Mouse (Mus musculus) embryonic facial prominence, embryonic 11.5 days (tissue): ENCODE measurements around the gene Syde2. TPM values are rescaled to one million over a fixed set of nuclear protein-coding genes. Genes with fewer than 3 reads are reported as not detected.

Experiments used
- ATAC-seq: fragments of 200-750 bp; cut with Nextera tagmentation; replicated peaks from 2 replicates; pipeline ENCODE4 v1.8.0; 2017; ENCODE audit warnings: low read depth; ENCODE audit not compliant: insufficient number of reproducible peaks, low FRiP score, low TSS enrichment
- DNase-seq: peaks from one replicate; pipeline ENCODE4 v3.0.0-alpha.2; 2015; ENCODE audit warnings: low spot score
- H3K27ac ChIP-seq: fragments of 300-500 bp; sonication (generic); replicated peaks from 2 replicates; pipeline ENCODE4 v1.5.1; 2014; ENCODE audit warnings: mild to moderate bottlenecking, low read depth, low read length, control low read depth
- H3K27me3 ChIP-seq: fragments of 300-500 bp; sonication (generic); 2 replicates; pipeline ENCODE4 v1.6.1; 2014; ENCODE audit warnings: mild to moderate bottlenecking, low read length, moderate library complexity, mixed read lengths; ENCODE audit not compliant: control insufficient read depth, insufficient read depth
- H3K36me3 ChIP-seq: fragments of 300-500 bp; sonication (generic); replicated peaks from 2 replicates; pipeline ENCODE4 v1.6.1; 2014; ENCODE audit warnings: low read depth, mild to moderate bottlenecking, low read length, moderate library complexity, mixed read lengths; ENCODE audit not compliant: control insufficient read depth, insufficient read depth
- H3K4me1 ChIP-seq: fragments of 300-500 bp; sonication (generic); 2 replicates; pipeline ENCODE4 v1.6.1; 2014; ENCODE audit warnings: low read length, mixed read lengths; ENCODE audit not compliant: control insufficient read depth, insufficient read depth
- H3K4me2 ChIP-seq: fragments of 300-500 bp; sonication (generic); 2 replicates; pipeline ENCODE4 v1.6.1; 2014; ENCODE audit warnings: low read depth, mild to moderate bottlenecking, control low read depth, low read length, moderate library complexity
- H3K4me3 ChIP-seq: fragments of 300-500 bp; sonication (generic); 2 replicates; pipeline ENCODE4 v1.5.1; 2014; ENCODE audit warnings: low read depth, low read length, control low read depth
- H3K9ac ChIP-seq: fragments of 300-500 bp; sonication (generic); replicated peaks from 2 replicates; pipeline ENCODE4 v1.6.1; 2014; ENCODE audit warnings: mild to moderate bottlenecking, control low read depth, low read length
- H3K9me3 ChIP-seq: fragments of 300-500 bp; sonication (generic); replicated peaks from 2 replicates; pipeline ENCODE4 v1.6.1; 2016; ENCODE audit warnings: mild to moderate bottlenecking, low read length, inconsistent platforms, mixed read lengths; ENCODE audit not compliant: control insufficient read depth
- WGBS: fragments of 180-500 bp; shearing (Covaris S2); extraction: QIAGEN DNeasy Blood & Tissue Kit; methylation state at CpG from one replicate; pipeline ENCODE4 v1.1.7; 2014; 5-methylcytosine and 5-hydroxymethylcytosine counted together
- polyA plus RNA-seq: library from polyadenylated mRNA; unstranded; fragments of >200 nt; fragmentation: Nextera tagmentation; extraction: Ambion mirVana; gene quantifications from 2 replicates; pipeline ENCODE4 v1.2.1, GENCODE M21; 2014

Gene Syde2
- polyA plus RNA-seq, 1 experiment from 2014 or later, result 1.9 TPM

DNA sequence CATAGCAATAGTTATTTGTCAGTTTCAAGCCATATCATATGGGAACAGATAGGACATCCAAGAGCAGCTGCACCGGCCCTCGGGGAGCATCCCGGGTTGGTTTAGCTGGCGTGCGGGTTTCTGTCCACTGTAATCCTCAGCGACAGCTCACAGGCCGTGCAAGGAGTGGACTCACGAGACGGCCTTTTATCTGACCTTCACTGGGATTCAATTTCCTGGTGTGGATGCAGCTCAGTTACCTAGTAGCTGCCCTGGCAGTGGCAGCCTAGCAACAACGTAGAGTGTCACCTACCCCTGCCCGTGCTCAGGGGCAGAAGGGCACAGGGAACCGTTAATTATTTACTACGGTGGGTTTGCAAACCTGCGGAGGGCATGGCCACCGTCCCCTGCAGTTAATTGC is 50.2 kb downstream of the Syde2 start:
- WGBS, result 56% methylated on average over 15 of the region's 15 CpGs
- no peak for ATAC-seq
- Histone ChIP-seq H3K4me2 (no peak overlapping the region), H3K36me3 (no peaks in the 10 kb centered on the region), H3K9ac (no peak overlapping the region), H3K9me3 (no peaks in the 10 kb centered on the region), H3K27me3 (no peaks in the 10 kb centered on the region), H3K27ac (no peak overlapping the region), H3K4me3 (no peak overlapping the region), H3K4me1 (no peaks in the 10 kb centered on the region)
- no peak for DNase-seq

DNA sequence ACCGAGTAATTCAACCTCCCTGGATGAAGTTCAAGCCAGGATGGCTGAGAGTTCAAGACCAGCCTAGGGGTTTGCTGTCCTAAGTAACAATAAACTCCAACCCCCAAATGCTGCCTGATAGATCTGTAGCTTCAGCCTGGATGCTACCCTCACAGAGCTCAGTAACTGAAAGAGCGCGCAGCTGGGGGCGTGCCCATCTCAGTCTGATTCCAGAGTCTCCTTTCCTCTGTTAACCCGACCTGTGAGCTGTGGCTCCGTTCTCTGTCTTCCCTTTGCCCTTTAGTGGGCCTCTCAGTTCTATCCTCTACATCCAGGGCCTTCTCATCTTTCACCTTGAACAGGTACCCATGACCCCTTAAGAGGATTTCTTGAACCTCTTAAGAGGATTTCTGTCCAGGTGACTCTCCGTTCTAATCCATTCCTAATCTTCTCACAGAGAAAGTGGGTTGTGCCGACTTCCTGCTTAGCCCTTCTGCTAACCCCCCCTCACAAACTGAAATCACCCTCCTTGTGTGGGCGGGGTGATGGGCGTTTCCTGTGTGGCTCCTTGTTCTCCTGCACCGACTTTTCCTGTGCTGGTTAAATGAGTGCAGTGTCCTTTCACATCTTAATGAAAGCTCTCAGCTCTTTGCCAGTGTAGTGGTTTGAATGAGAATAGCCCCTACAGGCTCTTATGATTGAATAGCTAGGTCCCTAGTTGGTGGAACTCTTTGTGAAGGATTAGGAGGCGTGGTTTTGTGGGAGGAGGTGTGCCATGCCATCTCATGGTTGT is 51.6 kb downstream of the Syde2 start:
- H3K4me2 ChIP-seq, result no peak overlapping the region
- H3K9me3 ChIP-seq, result no peaks in the 10 kb centered on the region
- no peak overlapping the region for H3K4me3 ChIP-seq
- WGBS, result 58% methylated on average over 12 of the region's 12 CpGs
- H3K27ac ChIP-seq, result no peak overlapping the region
- H3K4me1 ChIP-seq, result no peaks in the 10 kb centered on the region
- no peaks in the 10 kb centered on the region for H3K27me3 ChIP-seq
- H3K36me3 ChIP-seq, result no peaks in the 10 kb centered on the region
- no peak overlapping the region for H3K9ac ChIP-seq
- peak; percentile 14 for DNase-seq
- ATAC-seq, result peak; percentile 26; the same call in 1 of the 2 replicates

DNA sequence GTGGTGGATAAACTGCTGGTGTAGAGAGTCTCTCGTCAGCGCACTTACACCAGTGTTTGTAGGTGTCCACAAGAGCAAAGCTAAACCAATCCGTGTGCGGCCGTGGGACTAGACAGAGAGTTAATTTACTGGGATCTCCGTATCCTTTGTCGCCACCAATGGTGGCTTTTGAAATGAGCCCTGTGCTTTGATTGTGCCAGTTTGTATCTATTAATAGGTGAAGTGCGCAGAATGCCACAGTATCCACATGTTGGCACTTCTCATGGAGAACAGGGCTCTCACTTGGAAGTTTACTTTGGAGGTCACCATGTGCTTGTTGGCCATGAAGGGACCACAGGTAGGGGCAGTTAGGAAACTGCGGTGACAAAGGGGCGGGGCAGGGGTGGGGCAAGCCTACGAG is 53.7 kb downstream of the Syde2 start:
- Histone ChIP-seq H3K27ac (no peak overlapping the region), H3K9ac (no peak overlapping the region), H3K4me2 (no peak overlapping the region), H3K4me1 (no peaks in the 10 kb centered on the region), H3K27me3 (no peaks in the 10 kb centered on the region), H3K36me3 (no peaks in the 10 kb centered on the region), H3K4me3 (no peak overlapping the region), H3K9me3 (no peaks in the 10 kb centered on the region)
- WGBS, result 90% methylated on average over 11 of the region's 11 CpGs
- ATAC-seq, result no peak
- DNase-seq, result no peak

DNA sequence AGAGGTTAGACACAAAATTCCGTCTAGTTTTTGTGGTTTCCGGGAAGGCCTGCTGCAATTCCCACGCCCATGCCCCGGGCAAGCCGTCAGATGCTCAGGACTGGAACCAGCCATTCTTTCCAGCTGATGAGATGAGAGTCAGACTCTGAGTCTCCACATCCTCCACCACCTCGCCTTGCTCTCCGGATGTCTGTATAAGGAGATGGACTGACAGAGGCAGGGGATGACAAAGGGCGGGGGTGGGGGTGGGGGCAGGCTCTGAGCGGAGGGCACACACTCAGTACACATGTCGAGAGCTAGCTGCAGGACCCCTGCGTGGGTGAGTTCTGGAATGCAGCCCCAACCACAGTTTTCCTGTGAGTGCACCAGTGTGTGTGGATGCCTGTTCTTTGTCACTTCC is 57.3 kb downstream of the Syde2 start:
- WGBS, result 40% methylated on average over 11 of the region's 11 CpGs

DNA sequence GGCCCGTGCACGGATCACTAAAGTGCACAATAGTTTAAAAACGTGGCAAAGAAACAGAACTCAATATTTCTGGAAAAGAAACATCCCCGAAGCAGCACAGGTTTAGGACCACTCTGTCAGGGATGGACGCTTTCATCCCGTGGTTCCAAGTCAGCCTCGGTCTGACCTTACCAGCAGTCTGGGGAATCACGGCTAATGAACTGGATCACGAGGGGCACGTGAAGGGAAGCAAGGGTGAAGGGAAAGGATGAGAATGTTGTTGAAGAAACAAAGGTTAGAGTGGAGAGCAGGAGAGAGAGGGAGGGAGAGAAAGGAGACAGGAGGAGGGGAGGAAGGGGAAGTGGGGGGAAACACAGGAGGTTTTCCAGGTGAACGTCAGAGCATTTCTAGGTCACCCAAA is 58.4 kb downstream of the Syde2 start:
- Histone ChIP-seq H3K27me3 (no peaks in the 10 kb centered on the region), H3K36me3 (no peaks in the 10 kb centered on the region), H3K9ac (no peak overlapping the region), H3K9me3 (no peaks in the 10 kb centered on the region), H3K4me2 (no peak overlapping the region), H3K4me1 (no peaks in the 10 kb centered on the region), H3K4me3 (no peak overlapping the region), H3K27ac (no peak overlapping the region)
- WGBS, result 76% methylated on average over 11 of the region's 11 CpGs
- ATAC-seq, result no peak
- DNase-seq, result no peak

More for the DNA sequence above, 57.3 kb downstream of the Syde2 start:
- Histone ChIP-seq H3K9ac (no peak overlapping the region), H3K4me2 (no peak overlapping the region), H3K27me3 (no peaks in the 10 kb centered on the region), H3K4me3 (no peak overlapping the region), H3K27ac (no peak overlapping the region), H3K36me3 (no peaks in the 10 kb centered on the region), H3K9me3 (no peaks in the 10 kb centered on the region), H3K4me1 (no peaks in the 10 kb centered on the region)
- ATAC-seq (peak; percentile 35; the same call in 1 of the 2 replicates), DNase-seq (peak; percentile 14)

DNA sequence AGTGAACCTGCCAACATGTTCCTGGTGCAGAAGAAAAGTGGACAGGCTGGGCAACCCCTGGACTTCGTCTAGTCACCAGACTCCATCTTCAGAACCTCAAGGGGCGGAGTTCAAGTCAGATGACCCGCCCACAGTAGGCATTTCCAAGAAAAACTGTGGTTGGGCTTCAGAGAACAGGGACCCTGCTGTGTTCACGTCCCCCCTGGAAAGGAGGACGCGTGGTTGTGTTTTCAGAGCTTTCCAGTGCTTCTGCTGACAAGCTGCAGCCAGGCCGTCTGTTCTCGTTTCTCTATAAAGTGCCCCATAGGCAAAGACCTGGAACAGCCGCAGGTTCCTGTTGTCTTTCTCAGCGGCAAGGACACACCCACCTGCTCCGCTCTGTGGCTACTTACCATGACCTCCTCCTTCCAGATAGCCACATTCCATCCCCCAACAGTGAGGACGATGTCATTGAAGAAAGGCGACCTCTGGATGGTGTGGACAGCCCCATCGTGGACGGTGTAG is 60.1 kb downstream of the Syde2 start:
- H3K9me3 ChIP-seq, result no peaks in the 10 kb centered on the region
- no peak overlapping the region for H3K27ac ChIP-seq
- DNase-seq (peak; percentile 59), ATAC-seq (no peak)
- H3K4me2 ChIP-seq, result no peak overlapping the region
- H3K4me1 ChIP-seq, result 0 out of 2 replicates have a peak, but pooled peaks cover 2% of the 10 kb centered on the region
- H3K4me3 ChIP-seq, result no peak overlapping the region
- no peak overlapping the region for H3K9ac ChIP-seq
- WGBS, result 24% methylated on average over 15 of the region's 15 CpGs
- H3K27me3 ChIP-seq, result no peaks in the 10 kb centered on the region
- H3K36me3 ChIP-seq, result no peaks in the 10 kb centered on the region

DNA sequence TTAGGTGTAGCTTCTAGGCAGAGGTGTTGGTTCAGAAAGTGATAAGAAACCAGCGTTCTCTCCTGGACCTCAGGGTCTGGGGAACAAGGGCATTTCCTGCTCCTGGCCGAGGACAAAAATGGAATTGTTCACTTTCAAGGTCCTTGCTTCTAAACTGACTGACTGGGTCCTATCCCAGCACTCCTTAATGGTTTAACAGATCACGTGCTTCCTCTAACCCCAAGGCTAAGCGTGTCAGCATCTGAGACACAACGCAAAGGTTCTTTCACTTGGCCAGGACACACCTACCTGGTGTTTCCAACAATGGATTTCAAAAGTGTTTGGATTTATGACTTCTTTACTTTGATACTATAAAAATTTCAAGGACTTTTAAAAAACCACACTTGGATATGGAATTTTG is 62.3 kb downstream of the Syde2 start:
- Histone ChIP-seq H3K9me3 (no peaks in the 10 kb centered on the region), H3K4me2 (no peak overlapping the region), H3K9ac (no peak overlapping the region), H3K4me1 (0 out of 2 replicates have a peak, but pooled peaks cover 2% of the 10 kb centered on the region), H3K27me3 (no peaks in the 10 kb centered on the region), H3K36me3 (no peaks in the 10 kb centered on the region), H3K4me3 (no peak overlapping the region), H3K27ac (no peak overlapping the region)
- DNase-seq (no peak), ATAC-seq (no peak)
- 77% methylated on average over 5 of the region's 5 CpGs for WGBS

DNA sequence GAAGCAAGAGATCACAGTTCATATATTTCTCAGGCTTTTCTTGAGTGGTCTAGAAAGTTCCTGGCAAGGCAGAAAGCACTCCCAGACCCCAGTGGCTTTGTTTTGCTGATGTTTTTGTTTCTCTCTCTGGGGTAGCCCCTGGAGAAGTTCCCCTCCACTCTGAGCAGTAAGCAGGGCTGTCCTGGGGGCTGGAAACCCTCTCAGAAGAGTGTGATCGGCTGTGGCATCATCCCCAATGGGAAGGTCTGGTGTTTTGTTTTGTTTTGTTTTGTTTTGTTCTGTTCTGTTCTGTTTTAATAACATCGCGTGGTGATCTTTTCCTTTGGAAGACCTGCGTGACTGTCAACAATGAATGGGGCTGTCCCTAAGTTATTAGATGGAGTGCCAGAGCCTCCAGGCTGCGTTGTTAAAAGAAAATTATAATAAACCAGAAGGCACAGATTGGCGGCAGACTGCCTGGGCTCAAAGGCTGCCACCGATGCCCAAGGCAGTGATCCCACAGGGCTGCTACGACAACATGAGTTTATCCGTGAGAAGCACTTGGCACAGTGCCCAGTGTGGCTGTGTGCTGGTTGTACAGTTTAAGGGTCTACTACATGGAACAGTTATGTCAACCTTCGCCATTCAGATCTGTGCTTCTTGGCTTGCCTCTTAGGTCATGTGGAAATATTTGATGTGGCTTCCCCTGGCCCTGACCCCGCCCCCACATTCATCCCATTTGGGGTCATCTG is 63.8 kb downstream of the Syde2 start:
- no peaks in the 10 kb centered on the region for H3K9me3 ChIP-seq
- H3K4me1 ChIP-seq, result 0 out of 2 replicates have a peak, but pooled peaks cover 2% of the 10 kb centered on the region
- DNase-seq, result no peak
- no peak overlapping the region for H3K4me2 ChIP-seq
- no peaks in the 10 kb centered on the region for H3K36me3 ChIP-seq
- H3K27me3 ChIP-seq, result no peaks in the 10 kb centered on the region
- H3K4me3 ChIP-seq, result no peak overlapping the region
- 60% methylated on average over 11 of the region's 11 CpGs for WGBS
- H3K9ac ChIP-seq, result no peak overlapping the region
- H3K27ac ChIP-seq, result no peak overlapping the region
- ATAC-seq, result no peak
